Mouse (Mus musculus): Measurements from ENCODE around the gene Zfp786.
"Not testable (repeated sequence)": the region's sequence is repeated elsewhere in the genome, so short reads cannot be mapped to it uniquely, and the experiment has no call there.

The Zfp786 gene

GRCm38 (mm10) chr6:47830104-47831078, at the start of gene Zfp786:
Gene Zfp786, minus strand, starts transcription at chr6:47830867.
- in situ Hi-C loops (cut with MboI, MseI) = no loop called here

DNA sequence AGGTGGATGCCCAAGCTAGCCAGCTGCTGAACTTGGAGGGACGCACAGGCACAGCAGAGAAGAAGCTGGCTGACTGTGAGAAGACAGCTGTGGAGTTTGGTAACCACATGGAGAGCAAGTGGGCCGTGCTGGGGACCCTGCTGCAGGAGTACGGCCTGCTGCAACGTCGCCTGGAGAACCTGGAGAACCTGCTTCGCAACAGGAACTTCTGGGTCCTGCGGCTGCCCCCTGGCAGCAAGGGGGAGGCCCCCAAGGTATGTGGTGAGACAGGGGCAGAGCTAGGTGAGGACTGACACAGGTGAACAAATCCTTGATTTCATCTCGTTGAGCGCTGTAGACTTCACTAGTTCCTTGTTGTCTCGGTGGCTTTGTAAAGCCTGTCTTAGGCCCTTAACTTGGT, 49.5 kb upstream of the Zfp786 start:
- in situ Hi-C loops (cut with MboI, MseI) = no loop called here

- in situ Hi-C loops (cut with MboI, MseI) = no loop called here
Observed at GRCm38 (mm10) chr6:47879049-47879716, 48.5 kb upstream of the Zfp786 start.

DNA sequence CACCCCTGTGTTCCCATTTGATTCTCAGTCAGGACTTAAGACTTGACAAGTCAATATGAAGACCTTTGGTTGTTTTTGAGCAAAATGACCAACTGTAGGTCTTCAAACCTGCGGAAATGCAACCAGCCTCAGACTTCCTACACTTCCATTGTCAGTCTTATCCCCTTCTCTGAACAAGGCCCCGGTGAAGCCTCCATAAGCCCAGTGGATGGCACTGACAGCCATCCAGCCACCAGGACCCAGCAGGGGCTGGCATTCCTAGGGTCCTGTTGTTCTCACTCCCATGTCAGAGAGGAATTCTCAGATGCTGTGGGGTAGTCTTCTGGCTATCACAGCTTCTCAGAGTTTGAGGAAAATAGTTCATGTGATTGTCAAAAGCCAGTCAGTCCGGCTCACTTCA, 47.9 kb upstream of the Zfp786 start:
- in situ Hi-C loops (cut with MboI, MseI) = no loop called here

DNA sequence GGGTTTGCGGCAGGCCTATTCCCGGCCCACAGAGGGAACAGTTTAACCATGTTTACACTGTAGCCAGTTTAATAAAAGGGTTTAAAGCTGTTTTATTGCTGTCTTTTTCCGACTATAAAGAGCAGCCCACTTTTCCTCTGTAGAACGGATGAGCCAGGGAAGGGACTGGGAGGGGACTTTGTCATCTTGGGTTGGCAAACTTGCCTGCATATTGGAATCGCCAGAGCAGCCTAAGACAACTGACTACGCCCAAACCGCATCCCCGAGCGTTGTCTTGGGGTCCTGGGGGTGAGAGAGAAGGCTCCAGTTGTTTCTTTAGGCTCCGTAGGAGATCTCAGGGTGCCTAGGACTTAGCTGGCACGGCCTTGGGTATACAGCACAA, 47.5 kb upstream of the Zfp786 start:
- in situ Hi-C loops (cut with MboI, MseI) = no loop called here

- in situ Hi-C loops (cut with MboI, MseI) = no loop called here
Observed at GRCm38 (mm10) chr6:47877461-47878132, 46.9 kb upstream of the Zfp786 start.

GRCm38 (mm10) chr6:47877058-47877457, 46.4 kb upstream of the Zfp786 start, which contains the start of gene Zfp282:
Gene Zfp282, plus strand, starts transcription at chr6:47877204.
- in situ Hi-C loops (cut with MboI, MseI) = no loop called here

DNA sequence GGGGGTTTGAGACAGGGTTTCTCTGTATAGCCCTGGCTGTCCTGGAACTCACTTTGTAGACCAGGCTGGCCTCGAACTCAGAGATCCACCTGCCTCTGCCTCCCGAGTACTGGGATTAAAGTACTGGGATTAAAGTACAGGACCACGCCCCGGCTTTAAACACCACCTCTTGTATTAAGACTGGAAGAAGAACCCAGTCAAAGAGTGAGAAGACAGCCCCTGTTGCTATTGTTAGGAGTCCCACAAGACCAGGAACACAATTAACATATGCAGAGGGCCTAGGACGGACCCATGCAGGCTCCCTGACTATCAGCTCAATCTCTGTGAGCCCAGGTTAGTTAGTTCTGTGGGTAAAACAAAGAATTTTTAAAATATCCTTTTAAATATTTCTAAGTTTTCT, 41.6 kb upstream of the Zfp786 start:
- in situ Hi-C loops (cut with MboI, MseI) = no loop called here

DNA sequence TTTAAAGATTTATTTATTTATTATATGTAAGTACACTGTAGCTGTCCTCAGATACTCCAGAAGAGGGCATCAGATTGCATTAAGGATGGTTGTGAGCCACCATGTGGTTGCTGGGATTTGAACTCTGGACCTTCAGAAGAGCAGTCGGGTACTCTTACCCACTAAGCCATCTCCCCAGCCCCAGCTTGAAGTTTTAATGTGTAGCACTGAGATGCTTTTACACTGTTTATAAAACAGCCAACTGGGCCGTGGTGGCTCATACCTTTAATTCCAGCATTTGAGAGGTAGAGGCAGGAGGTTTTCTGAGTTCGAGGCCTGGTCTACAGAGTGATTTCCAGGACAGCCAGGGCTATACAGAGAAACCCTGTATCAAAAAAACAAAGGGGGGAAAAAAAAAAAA, 27.1 kb upstream of the Zfp786 start:
- in situ Hi-C loops (cut with MboI, MseI) = not testable (repeated sequence)

DNA sequence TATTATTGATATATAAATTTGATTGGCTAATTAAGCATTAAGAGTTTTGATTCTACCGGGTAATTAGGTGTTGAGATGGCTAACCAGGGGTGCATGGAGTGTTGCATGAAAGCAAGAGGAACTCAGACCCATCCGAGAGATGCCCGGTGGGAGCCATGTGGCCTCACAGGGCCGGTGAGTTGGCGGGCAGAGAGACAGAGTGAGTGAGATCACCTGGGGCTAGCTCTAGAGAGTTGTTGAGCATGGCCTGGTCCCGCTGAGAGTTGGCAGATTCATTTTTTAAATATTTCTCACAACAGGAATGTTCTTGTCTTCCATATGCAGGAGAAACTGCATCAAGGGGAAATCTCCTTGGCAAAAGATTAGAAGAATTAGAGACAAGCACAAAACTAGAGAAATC, 26.6 kb upstream of the Zfp786 start:
- in situ Hi-C loops (cut with MboI, MseI) = no loop called here

GRCm38 (mm10) chr6:47845779-47846178, 15.1 kb upstream of the Zfp786 start:
- in situ Hi-C loops (cut with MboI, MseI) = no loop called here

DNA sequence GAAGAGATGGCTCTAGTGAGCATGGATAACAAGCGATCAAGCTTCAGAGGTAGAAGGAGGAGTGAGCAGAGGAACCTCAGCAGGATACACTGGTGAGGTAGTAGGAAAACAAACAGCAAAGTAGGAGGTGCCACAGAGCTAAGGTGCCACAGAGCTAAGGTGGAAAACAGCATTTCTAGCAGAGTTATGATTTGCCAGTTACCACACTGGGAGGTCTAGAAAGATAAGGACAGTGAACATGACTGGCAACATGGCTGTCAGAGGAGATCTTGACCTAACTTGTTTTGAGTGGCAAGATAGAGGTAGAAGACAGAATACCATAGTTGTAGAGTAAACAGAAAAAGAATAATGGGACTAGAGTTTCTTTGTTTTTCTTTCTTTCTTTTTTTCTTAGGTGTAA, 11.7 kb upstream of the Zfp786 start:
- in situ Hi-C loops (cut with MboI, MseI) = no loop called here

DNA sequence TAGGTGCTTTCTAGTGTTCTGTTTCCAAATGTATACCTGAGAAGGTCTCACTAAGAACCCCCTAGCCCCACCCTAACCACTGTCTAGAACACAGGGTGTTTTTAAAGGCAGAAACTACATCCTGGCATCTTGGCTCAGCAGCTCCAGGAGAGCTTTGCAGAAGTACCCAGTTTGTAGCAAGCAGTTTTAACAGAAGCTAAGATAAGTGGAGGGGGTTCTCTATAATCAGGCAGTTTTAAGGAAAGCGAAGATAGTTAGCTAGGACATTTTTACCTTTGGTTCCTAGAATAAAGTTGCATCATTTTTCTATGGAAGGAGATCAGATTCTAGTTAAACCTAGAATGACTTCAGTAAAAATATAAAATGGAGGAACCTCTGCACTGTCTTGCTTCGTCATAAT, 11.2 kb upstream of the Zfp786 start:
- in situ Hi-C loops (cut with MboI, MseI) = no loop called here

DNA sequence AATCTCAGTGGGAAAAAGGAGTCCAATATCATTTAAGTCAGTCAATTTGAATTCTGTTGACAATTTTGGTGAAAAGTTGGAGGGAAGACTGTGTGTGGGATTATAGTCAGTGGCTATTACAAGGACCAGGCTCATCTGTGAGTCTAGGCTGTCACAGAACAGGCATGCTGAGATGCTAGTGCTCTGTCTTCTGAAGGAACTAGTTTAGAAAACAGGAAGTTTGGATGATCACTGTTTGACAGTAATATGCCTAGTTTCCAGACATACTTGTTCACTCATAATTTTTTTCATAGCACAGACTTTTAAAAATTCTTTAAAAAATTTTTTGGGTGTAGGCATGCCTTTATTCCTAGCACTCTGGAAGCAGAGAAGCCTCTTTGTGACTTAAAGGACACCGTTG, 10.4 kb upstream of the Zfp786 start:
- in situ Hi-C loops (cut with MboI, MseI) = no loop called here

DNA sequence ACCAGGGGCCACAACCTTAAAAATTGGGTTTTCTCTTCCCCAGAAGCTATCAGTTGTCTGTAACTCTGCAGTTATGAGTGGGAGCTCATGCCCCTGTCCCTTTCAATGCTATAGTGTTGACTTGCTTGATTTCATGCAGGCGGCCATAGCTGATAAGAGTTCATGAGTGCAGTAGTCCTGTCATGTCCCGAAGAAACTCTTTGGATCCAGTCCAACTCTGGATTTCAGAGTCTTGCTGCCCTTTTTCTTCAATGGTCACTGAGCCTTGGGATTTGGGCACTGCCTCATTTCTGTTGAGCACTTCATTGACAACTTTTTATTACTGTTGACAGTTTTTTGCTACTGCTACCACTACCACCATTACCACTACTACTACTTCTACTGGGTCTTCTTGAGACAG, 7.0 kb upstream of the Zfp786 start:
- in situ Hi-C loops (cut with MboI, MseI) = no loop called here

DNA sequence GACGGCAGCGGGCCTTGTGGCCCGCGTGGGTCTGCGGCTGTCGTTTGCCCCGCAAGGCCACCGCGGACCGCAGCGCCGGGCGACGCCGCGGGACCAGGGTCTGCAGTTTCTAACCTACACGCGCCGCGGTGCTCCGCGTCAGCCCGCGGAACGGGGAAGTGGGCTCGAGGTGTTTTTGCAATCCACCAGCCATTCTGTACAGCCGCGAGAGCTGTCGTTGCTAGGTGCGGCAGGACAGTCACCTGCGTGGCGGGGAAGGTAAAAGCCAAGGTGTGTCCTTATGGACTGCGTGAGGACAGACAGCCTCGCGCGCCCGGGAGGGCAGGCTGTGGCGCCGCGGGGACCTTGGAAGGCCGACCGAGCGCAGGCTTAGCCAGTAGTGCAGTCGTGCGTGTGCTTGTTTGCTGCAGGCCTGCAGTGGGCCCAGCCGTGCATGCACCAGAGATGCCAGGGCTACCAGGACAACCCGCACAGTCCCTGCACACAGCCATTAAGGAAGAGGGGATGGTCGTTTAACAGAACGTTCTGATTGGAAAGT, 5.4 kb upstream of the Zfp786 start:
- in situ Hi-C loops (cut with MboI, MseI) = no loop called here

DNA sequence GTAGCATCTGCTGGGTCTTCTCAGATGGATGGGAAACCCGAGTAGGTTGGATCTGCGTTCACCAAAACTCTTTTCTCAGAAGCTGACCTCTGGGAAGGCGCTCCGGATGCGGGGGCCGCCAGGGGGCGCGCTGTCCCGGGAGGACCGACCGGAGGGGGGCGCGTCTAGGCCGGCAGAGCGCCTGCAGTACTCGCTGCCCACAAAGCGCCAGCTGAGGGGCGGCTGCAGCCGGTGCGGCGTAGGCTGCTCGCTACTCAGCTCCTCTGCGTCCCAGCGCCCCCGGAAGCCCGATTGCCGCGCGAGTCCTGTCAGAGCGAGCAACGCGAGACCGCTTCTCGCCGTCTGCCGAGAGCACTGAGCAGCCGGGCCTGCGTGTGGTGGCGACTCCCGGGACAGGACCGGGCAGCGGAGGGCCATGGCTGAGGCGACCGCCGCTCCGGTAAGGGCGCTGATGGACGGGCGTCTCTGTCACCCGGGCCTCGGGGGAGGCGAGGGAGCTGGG, 4.9 kb upstream of the Zfp786 start, which contains the start of gene Zfp398:
Gene Zfp398, plus strand, starts transcription at position 180 of the 502 bp plus-strand sequence.
- in situ Hi-C loops (cut with MboI, MseI) = no loop called here

GRCm38 (mm10) chr6:47832220-47832619, 1.6 kb upstream of the Zfp786 start:
- in situ Hi-C loops (cut with MboI, MseI) = no loop called here

DNA sequence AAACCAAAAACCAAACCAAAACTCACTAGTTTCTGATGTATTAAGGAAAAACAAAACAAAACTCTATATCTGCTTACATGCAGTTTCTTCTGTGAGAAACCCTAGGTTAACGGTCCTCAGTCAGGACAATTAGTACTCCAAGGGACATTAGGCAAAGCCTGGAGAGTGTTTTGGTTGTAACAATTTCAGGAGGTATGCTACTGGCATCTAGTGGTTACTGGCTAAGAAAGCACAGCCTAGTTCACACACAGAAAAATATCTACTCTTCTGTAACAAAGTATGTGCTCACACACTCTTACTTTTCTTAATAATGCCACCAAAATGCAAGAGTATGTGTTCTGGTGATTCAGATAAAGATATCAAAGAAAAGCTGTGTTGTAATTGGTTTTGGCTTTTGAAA, 1.7 kb downstream of the Zfp786 start:
- in situ Hi-C loops (cut with MboI, MseI) = loop anchor here (5.0 kb wide), 1 partner anchor 37 kb away; no protein-coding TSS in a partner anchor

GRCm38 (mm10) chr6:47827462-47827861, 3.2 kb downstream of the Zfp786 start:
- in situ Hi-C loops (cut with MboI, MseI) = loop anchor here (5.0 kb wide), 1 partner anchor 35 kb away; no protein-coding TSS in a partner anchor

DNA sequence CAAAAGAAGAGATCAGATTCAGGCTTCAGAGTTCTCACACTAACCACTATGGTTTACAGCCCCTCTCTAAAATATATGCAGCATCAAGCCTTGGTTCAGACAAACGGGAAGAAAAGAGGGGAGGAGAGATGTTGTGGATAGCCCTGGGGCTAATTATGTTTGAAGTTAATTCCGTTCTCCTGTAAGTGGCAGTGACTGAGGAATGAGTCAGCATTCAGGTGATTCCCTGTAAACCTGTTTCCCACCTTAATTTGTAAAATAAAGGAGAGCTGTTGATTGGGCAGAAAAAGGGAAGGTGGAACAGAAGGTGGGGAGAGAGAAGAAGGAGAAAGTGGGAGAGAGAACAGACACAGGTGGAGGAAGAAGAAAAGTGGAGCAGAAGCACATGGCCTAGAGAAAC, 6.4 kb downstream of the Zfp786 start:
- in situ Hi-C loops (cut with MboI, MseI) = no loop called here

DNA sequence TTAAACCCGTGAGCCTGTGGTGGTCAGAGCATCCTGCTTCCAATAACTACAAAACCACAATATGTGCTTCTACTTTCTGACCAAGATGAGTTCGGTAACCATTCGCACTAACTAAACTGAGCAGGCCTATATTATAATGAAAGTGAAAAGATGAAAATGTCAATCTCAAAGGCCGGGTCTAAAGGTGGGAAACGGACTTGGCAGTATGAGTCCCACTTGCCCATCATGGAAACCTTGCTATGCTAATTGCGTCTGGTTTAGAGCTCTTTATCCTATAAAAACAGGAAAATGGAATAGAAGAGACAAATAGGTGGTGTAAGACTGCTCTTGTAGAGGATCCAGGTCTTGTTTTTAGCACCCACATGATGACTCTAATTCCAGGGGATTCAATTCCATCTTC, 8.9 kb downstream of the Zfp786 start:
- in situ Hi-C loops (cut with MboI, MseI) = no loop called here

Data from regulatory T cell (primary cell).